Mouse (Mus musculus) liver (tissue): ENCODE data around the gene Neurog2.

Experiments used
- DNase-seq: peaks from one replicate; pipeline ENCODE4 v3.0.0-alpha.2; 2020; ENCODE audit warnings: mixed read lengths

Gene Neurog2

DNA sequence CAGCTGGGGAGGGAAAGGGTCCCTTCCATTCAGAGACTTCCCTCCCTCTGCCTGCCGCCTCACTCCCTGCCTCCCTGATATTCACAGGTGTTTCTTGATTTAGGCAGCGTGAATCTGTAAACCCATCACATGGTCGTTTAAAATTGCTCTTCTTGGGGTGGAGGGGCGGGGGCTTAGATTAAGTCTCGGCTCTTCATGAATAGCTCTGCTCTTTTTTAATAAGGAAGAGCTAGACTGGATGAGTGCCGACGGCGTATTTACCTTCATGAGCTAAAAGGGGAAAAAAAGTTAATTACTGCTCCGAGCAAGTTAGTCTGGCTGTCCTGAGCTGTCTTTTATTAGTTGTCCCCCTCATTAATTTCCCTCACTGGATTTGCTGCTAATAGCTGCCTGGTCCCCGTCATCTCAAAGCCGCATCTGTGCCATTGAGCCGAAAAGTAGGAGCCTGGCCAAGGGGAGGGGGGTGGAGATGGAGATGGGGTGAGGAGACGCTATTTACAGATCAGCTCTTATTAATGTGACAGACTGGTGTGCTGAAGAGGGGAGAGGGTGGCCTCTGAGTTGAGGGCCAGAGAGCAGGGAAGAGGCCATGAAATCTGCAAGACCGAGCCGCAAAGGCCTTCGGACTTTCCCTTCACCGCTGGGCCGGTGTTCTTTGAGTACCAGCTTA is 13.4 kb downstream of the Neurog2 start:
- DNase-seq, result no peak

DNA sequence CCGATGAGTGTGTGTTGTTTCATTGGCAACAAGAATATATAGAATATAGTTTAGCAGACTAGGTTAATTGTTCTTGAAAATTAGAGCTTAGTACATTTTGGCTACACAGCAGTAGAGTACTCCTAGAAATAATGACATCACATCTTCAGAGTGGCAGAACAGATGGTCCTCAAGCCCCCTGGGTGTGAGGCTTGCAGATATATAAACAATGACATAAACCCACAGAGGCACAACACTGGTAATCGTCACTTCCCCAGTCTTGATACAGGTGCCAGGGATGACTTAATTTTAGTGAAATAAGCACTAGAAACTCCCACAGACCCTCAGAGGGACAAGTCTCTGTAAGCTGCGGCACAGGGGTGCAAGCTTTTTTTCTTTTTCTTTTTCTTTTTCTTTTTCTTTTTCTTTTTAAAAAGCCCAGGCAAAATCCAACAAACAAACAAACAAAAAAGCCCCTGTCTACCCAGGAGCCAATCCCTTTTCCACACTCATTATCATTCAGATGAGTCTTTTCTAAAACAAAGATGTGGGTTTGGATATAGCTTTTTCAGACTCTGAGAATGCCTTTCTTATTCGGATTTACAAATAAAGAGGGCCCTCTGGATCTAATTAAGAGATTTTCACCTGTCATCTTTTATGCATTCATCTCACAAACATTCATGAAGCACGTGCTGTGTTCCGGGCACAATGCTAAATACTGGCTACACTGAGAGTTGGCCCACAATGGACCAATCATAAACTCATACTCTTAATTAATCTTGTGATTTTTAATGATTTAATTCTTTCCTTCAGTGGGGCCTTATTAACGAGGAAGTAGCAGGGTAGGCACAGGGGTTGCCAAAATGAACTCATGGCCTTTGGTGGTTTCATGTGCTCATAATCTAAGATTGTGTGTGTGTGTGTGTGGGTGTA is 19.1 kb downstream of the Neurog2 start:
- no peak for DNase-seq

DNA sequence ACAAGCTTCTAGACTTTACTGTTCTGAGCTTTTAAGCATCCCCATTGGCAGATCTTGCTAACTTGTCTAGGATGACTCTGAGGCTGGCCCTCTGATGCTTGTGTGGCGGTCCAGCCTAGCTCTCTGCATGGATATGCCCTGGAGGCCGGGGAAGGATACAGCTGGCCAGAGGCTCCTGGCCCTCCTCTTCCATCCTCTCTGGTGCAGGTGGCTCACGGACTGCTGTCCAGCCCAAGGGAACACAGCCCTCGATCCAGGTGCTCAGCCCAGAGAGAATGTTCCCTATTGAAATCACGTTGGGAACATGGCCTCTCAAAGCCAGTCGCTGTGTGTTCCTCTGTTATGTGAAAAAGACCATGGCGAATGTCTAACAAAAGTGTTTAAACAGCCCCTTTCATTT is 27.8 kb downstream of the Neurog2 start:
- no peak for DNase-seq

DNA sequence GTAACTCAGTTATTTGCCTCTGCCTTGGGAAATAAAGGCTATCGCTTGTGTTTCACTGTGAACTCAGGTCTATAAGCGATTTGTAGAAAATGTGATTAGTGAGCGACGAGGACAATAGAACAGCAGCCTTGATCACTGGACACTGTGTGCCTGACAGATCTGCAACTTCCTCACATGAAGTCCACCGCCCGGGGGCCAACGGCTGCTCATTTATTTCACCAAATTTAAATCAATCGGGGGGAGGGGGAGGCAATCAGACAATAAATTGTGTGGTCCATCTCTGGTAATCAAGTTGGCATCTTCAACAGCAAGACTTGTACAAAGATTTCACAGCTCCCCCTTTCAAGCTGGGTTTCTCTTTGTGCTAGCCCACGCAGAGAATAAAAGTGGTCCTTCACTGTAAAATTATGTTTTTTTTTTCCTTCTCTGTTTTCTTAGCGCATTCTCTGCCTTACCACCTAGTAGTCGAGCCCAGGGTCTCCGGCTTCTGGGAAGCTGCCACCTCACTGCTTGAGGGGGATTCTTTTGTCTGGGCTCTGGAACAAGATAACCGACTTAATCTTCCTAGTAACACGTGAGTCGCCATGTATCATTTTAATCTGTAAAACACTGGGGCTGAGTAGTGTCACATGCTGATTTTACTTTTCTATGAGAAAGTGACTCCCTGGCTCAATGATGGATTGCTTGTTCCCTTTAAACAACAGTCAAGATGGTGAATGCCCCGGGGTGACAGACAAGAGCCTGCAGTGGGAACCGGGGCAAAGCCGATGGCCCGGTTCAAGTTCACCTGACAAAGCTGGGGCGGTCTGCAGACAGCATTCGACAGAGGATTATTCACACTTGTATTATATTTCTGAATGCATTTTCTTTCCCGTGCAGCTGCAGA is 29.0 kb downstream of the Neurog2 start:
- no peak for DNase-seq

- DNase-seq, result no peak
These were observed 46.8 kb downstream of the Neurog2 start for GRCm38 (mm10) chr3:127679703-127680102.
